Mouse (Mus musculus) stomach, embryonic 15.5 days (tissue): ENCODE measurements around the gene Mageb2. TPM values are rescaled to one million over a fixed set of nuclear protein-coding genes. Genes with fewer than 3 reads are reported as not detected.
"Not testable (repeated sequence)": the region's sequence is repeated elsewhere in the genome, so short reads cannot be mapped to it uniquely, and the experiment has no call there.

Experiments used
- ATAC-seq: fragments of 200-750 bp; cut with Nextera tagmentation; 2 replicates; pipeline ENCODE4 v1.8.0; 2017; ENCODE audit warnings: low read depth, moderate number of reproducible peaks, moderate TSS enrichment; ENCODE audit not compliant: insufficient read depth, low FRiP score
- H3K27ac ChIP-seq: fragments of 300-500 bp; sonication (generic); 2 replicates; pipeline ENCODE4 v1.5.1; 2015; ENCODE audit warnings: mild to moderate bottlenecking, inconsistent platforms
- H3K27me3 ChIP-seq: fragments of 300-500 bp; sonication (generic); replicated peaks from 2 replicates; pipeline ENCODE4 v1.6.1; 2015; ENCODE audit warnings: inconsistent platforms
- H3K36me3 ChIP-seq: fragments of 300-500 bp; sonication (generic); 2 replicates; pipeline ENCODE4 v1.6.1; 2015; ENCODE audit warnings: inconsistent platforms
- H3K4me1 ChIP-seq: fragments of 300-500 bp; sonication (generic); 2 replicates; pipeline ENCODE4 v1.6.1; 2015; ENCODE audit warnings: inconsistent platforms
- H3K4me2 ChIP-seq: fragments of 300-500 bp; sonication (generic); 2 replicates; pipeline ENCODE4 v1.6.1; 2015; ENCODE audit warnings: mild to moderate bottlenecking, inconsistent platforms
- H3K4me3 ChIP-seq: fragments of 300-500 bp; sonication (generic); replicated peaks from 2 replicates; pipeline ENCODE4 v1.5.1; 2015; ENCODE audit warnings: inconsistent platforms
- H3K9ac ChIP-seq: fragments of 300-500 bp; sonication (generic); 2 replicates; pipeline ENCODE4 v1.6.1; 2015; ENCODE audit warnings: inconsistent platforms
- H3K9me3 ChIP-seq: fragments of 300-500 bp; sonication (generic); 2 replicates; pipeline ENCODE4 v1.6.1; 2016; ENCODE audit warnings: inconsistent platforms
- WGBS: fragments of 180-500 bp; shearing (Covaris S2); methylation state at CpG from one replicate; pipeline ENCODE4 v1.1.7; 2015; 5-methylcytosine and 5-hydroxymethylcytosine counted together
- polyA plus RNA-seq: library from polyadenylated mRNA; unstranded; fragments of >200 nt; fragmentation: Nextera tagmentation; extraction: Ambion mirVana; gene quantifications from 2 replicates; pipeline ENCODE4 v1.2.1, GENCODE M21; 2015

Gene Mageb2
- not detected in 2 replicates for polyA plus RNA-seq

- ATAC-seq, H3K4me2 ChIP-seq, H3K27me3 ChIP-seq, H3K27ac ChIP-seq, H3K4me1 ChIP-seq, H3K36me3 ChIP-seq, H3K9ac ChIP-seq, H3K9me3 ChIP-seq, H3K4me3 ChIP-seq: not testable (repeated sequence)
- WGBS = 68% methylated on average over 2 of the region's 2 CpGs
These were observed at the start of gene Mageb2 for GRCm38 (mm10) chrX:91331390-91331789. Gene Mageb2, plus strand, starts transcription at chrX:91331690.

- H3K27ac ChIP-seq, H3K4me3 ChIP-seq, H3K9me3 ChIP-seq, H3K36me3 ChIP-seq, H3K4me2 ChIP-seq, H3K4me1 ChIP-seq, H3K9ac ChIP-seq, ATAC-seq, H3K27me3 ChIP-seq: not testable (repeated sequence)
- WGBS = 86% methylated on average over 9 of the region's 9 CpGs
These were observed 18.2 kb upstream of the Mageb2 start for GRCm38 (mm10) chrX:91313256-91313655.

Other genes with a start within 250 kb of the Mageb2 start
- not detected in 2 replicates for gene Gm5072, start 60.8 kb downstream of the Mageb2 start, polyA plus RNA-seq
- not detected in 2 replicates for gene Gm8914, start 148.4 kb downstream of the Mageb2 start, polyA plus RNA-seq
- not detected in 2 replicates for gene 1700084M14Rik, start 244.2 kb downstream of the Mageb2 start, polyA plus RNA-seq